Mouse (Mus musculus) neural tube, embryonic 11.5 days (tissue): ENCODE data around the gene Rnh1. TPM values are rescaled to one million over a fixed set of nuclear protein-coding genes. Genes with fewer than 3 reads are reported as not detected.
A peak's percentile ranks its signal among the peaks of the same experiment; 100 is the strongest.

ENCODE experiments used
- ATAC-seq: fragments of 200-750 bp; cut with Nextera tagmentation; 2 replicates; pipeline ENCODE4 v1.8.0; 2017; ENCODE audit warnings: moderate number of reproducible peaks, mild to moderate bottlenecking, moderate TSS enrichment, moderate library complexity; ENCODE audit not compliant: insufficient read depth, low FRiP score, low TSS enrichment
- DNase-seq: peaks from one replicate; pipeline ENCODE4 v3.0.0-alpha.2; 2015; ENCODE audit warnings: low spot score
- H3K27ac ChIP-seq: fragments of 300-500 bp; sonication (generic); 2 replicates; pipeline ENCODE4 v1.5.1; 2014; ENCODE audit warnings: low read depth, mild to moderate bottlenecking, low read length
- H3K27me3 ChIP-seq: fragments of 300-500 bp; sonication (generic); 2 replicates; pipeline ENCODE4 v1.6.1; 2014; ENCODE audit warnings: mild to moderate bottlenecking, low read length, mixed read lengths; ENCODE audit not compliant: control insufficient read depth, insufficient read depth
- H3K36me3 ChIP-seq: fragments of 300-500 bp; sonication (generic); 2 replicates; pipeline ENCODE4 v1.6.1; 2014; ENCODE audit warnings: mild to moderate bottlenecking, low read length, moderate library complexity, mixed read lengths; ENCODE audit not compliant: control insufficient read depth, insufficient read depth
- H3K4me1 ChIP-seq: fragments of 300-500 bp; sonication (generic); 2 replicates; pipeline ENCODE4 v1.6.1; 2014; ENCODE audit warnings: low read length, mixed read lengths; ENCODE audit not compliant: control insufficient read depth, insufficient read depth
- H3K4me2 ChIP-seq: fragments of 300-500 bp; sonication (generic); 2 replicates; pipeline ENCODE4 v1.6.1; 2014; ENCODE audit warnings: low read depth, mild to moderate bottlenecking, moderate library complexity
- H3K4me3 ChIP-seq: fragments of 300-500 bp; sonication (generic); 2 replicates; pipeline ENCODE4 v1.5.1; 2014; ENCODE audit warnings: low read depth, low read length
- H3K9ac ChIP-seq: fragments of 300-500 bp; sonication (generic); 2 replicates; pipeline ENCODE4 v1.6.1; 2014; ENCODE audit warnings: mild to moderate bottlenecking, low read length
- H3K9me3 ChIP-seq: fragments of 300-500 bp; sonication (generic); 2 replicates; pipeline ENCODE4 v1.6.1; 2016; ENCODE audit warnings: low read length; ENCODE audit not compliant: control insufficient read depth
- WGBS: fragments of 180-500 bp; shearing (Covaris S2); extraction: QIAGEN DNeasy Blood & Tissue Kit; methylation state at CpG from one replicate; pipeline ENCODE4 v1.1.7; 2014; 5-methylcytosine and 5-hydroxymethylcytosine counted together
- polyA plus RNA-seq: library from polyadenylated mRNA; unstranded; fragments of >200 nt; fragmentation: Nextera tagmentation; extraction: Ambion mirVana; gene quantifications from 2 replicates; pipeline ENCODE4 v1.2.1, GENCODE M21; 2014

Gene Rnh1
- polyA plus RNA-seq, 1 experiment from 2014 or later = 69.7 TPM

- Histone ChIP-seq H3K9ac (no peak overlapping the region), H3K4me2 (no peak overlapping the region), H3K9me3 (no peaks in the 10 kb centered on the region), H3K27me3 (no peaks in the 10 kb centered on the region), H3K27ac (no peak overlapping the region), H3K36me3 (no peaks in the 10 kb centered on the region; the same call in 1 of the 2 replicates), H3K4me3 (no peak overlapping the region), H3K4me1 (peaks cover 21% of the 10 kb centered on the region)
- no peak for DNase-seq
- WGBS = 93% methylated on average over 17 of the region's 17 CpGs
- no peak for ATAC-seq
These were observed 44.8 kb upstream of the Rnh1 start for GRCm38 (mm10) chr7:141217343-141218013.

- H3K27me3 ChIP-seq = no peaks in the 10 kb centered on the region
- DNase-seq = no peak
- peak overlapping the region; percentile 70 for H3K4me3 ChIP-seq
- H3K27ac ChIP-seq = no peak overlapping the region
- ATAC-seq = no peak
- H3K9me3 ChIP-seq = no peaks in the 10 kb centered on the region
- H3K4me2 ChIP-seq = peak overlapping the region; percentile 80
- 90% methylated on average over 11 of the region's 11 CpGs for whole genome bisulfite sequencing
- no peaks in the 10 kb centered on the region; the same call in 1 of the 2 replicates for H3K36me3 ChIP-seq
- peaks cover 16% of the 10 kb centered on the region for H3K4me1 ChIP-seq
- H3K9ac ChIP-seq = no peak overlapping the region
These were observed 44.2 kb upstream of the Rnh1 start for GRCm38 (mm10) chr7:141216894-141217293.

- peak; percentile 58 for ATAC-seq
- Histone ChIP-seq H3K27ac (peak overlapping the region; percentile 95), H3K36me3 (no peaks in the 10 kb centered on the region; the same call in 1 of the 2 replicates), H3K9me3 (no peaks in the 10 kb centered on the region), H3K4me1 (peaks cover 14% of the 10 kb centered on the region), H3K27me3 (no peaks in the 10 kb centered on the region), H3K4me3 (peak overlapping the region; percentile 70), H3K9ac (peak overlapping the region; percentile 75), H3K4me2 (peak overlapping the region; percentile 80)
- under 1% methylated on average over 37 of the region's 42 CpGs for WGBS
- DNase-seq = no peak
These were observed 43.5 kb upstream of the Rnh1 start for GRCm38 (mm10) chr7:141215880-141216733.

- Histone ChIP-seq H3K4me3 (peak within 1 kb of the TSS; percentile 70), H3K27ac (peak within 1 kb of the TSS; percentile 95), H3K4me2 (peak within 1 kb of the TSS; percentile 80), H3K27me3 (no peaks in the 10 kb centered on the region), H3K36me3 (no peaks in the 10 kb centered on the region; the same call in 1 of the 2 replicates), H3K9ac (peak within 1 kb of the TSS; percentile 75), H3K9me3 (no peaks in the 10 kb centered on the region), H3K4me1 (peaks cover 11% of the 10 kb centered on the region)
- ATAC-seq (peak; percentile 96), DNase-seq (peak; percentile 96)
- under 1% methylated on average over 40 of the region's 41 CpGs for WGBS
These were observed 42.6 kb upstream of the Rnh1 start, which contains the start of gene Rassf7 for GRCm38 (mm10) chr7:141215101-141215879. Gene Rassf7, plus strand, starts transcription at chr7:141215860.

- no peaks in the 10 kb centered on the region for H3K9me3 ChIP-seq
- H3K27ac ChIP-seq = peak overlapping the region; percentile 95; the same call in 1 of the 2 replicates
- peaks cover 11% of the 10 kb centered on the region for H3K4me1 ChIP-seq
- ATAC-seq = no peak
- no peak for DNase-seq
- H3K36me3 ChIP-seq = no peaks in the 10 kb centered on the region; the same call in 1 of the 2 replicates
- H3K9ac ChIP-seq = no peak overlapping the region
- H3K4me3 ChIP-seq = no peak overlapping the region
- peak overlapping the region; percentile 80 for H3K4me2 ChIP-seq
- no peaks in the 10 kb centered on the region for H3K27me3 ChIP-seq
- 78% methylated on average over 3 of the region's 3 CpGs for WGBS
These were observed 41.7 kb upstream of the Rnh1 start for GRCm38 (mm10) chr7:141214310-141214709.

- no peaks in the 10 kb centered on the region for H3K9me3 ChIP-seq
- peak within 1 kb of the TSS; percentile 95 for H3K27ac ChIP-seq
- peak within 1 kb of the TSS; percentile 70 for H3K4me3 ChIP-seq
- no peak for DNase-seq
- 93% methylated on average over 11 of the region's 11 CpGs for WGBS
- H3K36me3 ChIP-seq = no peaks in the 10 kb centered on the region; the same call in 1 of the 2 replicates
- H3K9ac ChIP-seq = peak within 1 kb of the TSS; percentile 75
- peaks cover 11% of the 10 kb centered on the region for H3K4me1 ChIP-seq
- H3K4me2 ChIP-seq = peak within 1 kb of the TSS; percentile 80
- ATAC-seq = no peak
- no peaks in the 10 kb centered on the region for H3K27me3 ChIP-seq
These were observed 41.1 kb upstream of the Rnh1 start, which contains the start of gene Lmntd2 for GRCm38 (mm10) chr7:141213605-141214235. Gene Lmntd2, minus strand, starts transcription at chr7:141214080.

GRCm38 (mm10) chr7:141213133-141213532 is 40.5 kb upstream of the Rnh1 start:
- Histone ChIP-seq H3K9ac (no peak overlapping the region), H3K27ac (no peak overlapping the region), H3K9me3 (no peaks in the 10 kb centered on the region), H3K4me3 (no peak overlapping the region), H3K27me3 (no peaks in the 10 kb centered on the region), H3K4me1 (peaks cover 11% of the 10 kb centered on the region), H3K36me3 (no peaks in the 10 kb centered on the region), H3K4me2 (no peak overlapping the region)
- WGBS = 75% methylated on average over 3 of the region's 3 CpGs
- DNase-seq (no peak), ATAC-seq (no peak)
